Mouse (Mus musculus) heart, embryonic 13.5 days (tissue): ENCODE measurements around the gene Otulin. TPM values are rescaled to one million over a fixed set of nuclear protein-coding genes. Genes with fewer than 3 reads are reported as not detected.

Experiments used
- ATAC-seq: fragments of 200-750 bp; cut with Nextera tagmentation; 2 replicates; pipeline ENCODE4 v1.8.0; 2017; ENCODE audit warnings: moderate TSS enrichment; ENCODE audit not compliant: insufficient number of reproducible peaks, low FRiP score, low TSS enrichment; ENCODE audit errors: extremely low read depth
- H3K27ac ChIP-seq: fragments of 300-500 bp; sonication (generic); replicated peaks from 2 replicates; pipeline ENCODE4 v1.5.1; 2015; ENCODE audit warnings: moderate library complexity, mild to moderate bottlenecking, inconsistent platforms
- H3K27me3 ChIP-seq: fragments of 300-500 bp; sonication (generic); replicated peaks from 2 replicates; pipeline ENCODE4 v1.6.1; 2015; ENCODE audit warnings: mild to moderate bottlenecking, inconsistent platforms
- H3K36me3 ChIP-seq: fragments of 300-500 bp; sonication (generic); 2 replicates; pipeline ENCODE4 v1.6.1; 2015; ENCODE audit warnings: mild to moderate bottlenecking, inconsistent platforms
- H3K4me1 ChIP-seq: fragments of 300-500 bp; sonication (generic); 2 replicates; pipeline ENCODE4 v1.6.1; 2015; ENCODE audit warnings: inconsistent platforms
- H3K4me2 ChIP-seq: fragments of 300-500 bp; sonication (generic); 2 replicates; pipeline ENCODE4 v1.6.1; 2015; ENCODE audit warnings: inconsistent platforms, mild to moderate bottlenecking, moderate library complexity
- H3K4me3 ChIP-seq: fragments of 300-500 bp; sonication (generic); 2 replicates; pipeline ENCODE4 v1.5.1; 2015; ENCODE audit warnings: moderate library complexity, mild to moderate bottlenecking, inconsistent platforms
- H3K9ac ChIP-seq: fragments of 300-500 bp; sonication (generic); 2 replicates; pipeline ENCODE4 v1.6.1; 2015; ENCODE audit warnings: inconsistent platforms, mild to moderate bottlenecking, moderate library complexity
- H3K9me3 ChIP-seq: fragments of 300-500 bp; sonication (generic); 2 replicates; pipeline ENCODE4 v1.6.1; 2016; ENCODE audit warnings: inconsistent platforms
- WGBS: fragments of 180-500 bp; shearing (Covaris S2); methylation state at CpG from one replicate; pipeline ENCODE4 v1.1.7; 2015; ENCODE audit warnings: mixed read lengths; 5-methylcytosine and 5-hydroxymethylcytosine counted together
- polyA plus RNA-seq: library from polyadenylated mRNA; unstranded; fragments of >200 nt; fragmentation: Nextera tagmentation; extraction: Ambion mirVana; gene quantifications from 2 replicates; pipeline ENCODE4 v1.2.1, GENCODE M21; 2015

Gene Otulin
- polyA plus RNA-seq, 1 experiment from 2014 or later = 26.1 TPM

GRCm38 (mm10) chr15:27545203-27545602 is 85.3 kb downstream of the Otulin start:
- no peak overlapping the region for H3K9ac ChIP-seq
- no peak overlapping the region for H3K4me3 ChIP-seq
- H3K36me3 ChIP-seq = no peaks in the 10 kb centered on the region
- 58% methylated on average over 10 of the region's 10 CpGs for WGBS
- H3K4me1 ChIP-seq = peaks cover 56% of the 10 kb centered on the region
- H3K27ac ChIP-seq = no peak overlapping the region
- H3K27me3 ChIP-seq = no peaks in the 10 kb centered on the region
- H3K9me3 ChIP-seq = no peaks in the 10 kb centered on the region
- H3K4me2 ChIP-seq = no peak overlapping the region
- no peak for ATAC-seq

DNA sequence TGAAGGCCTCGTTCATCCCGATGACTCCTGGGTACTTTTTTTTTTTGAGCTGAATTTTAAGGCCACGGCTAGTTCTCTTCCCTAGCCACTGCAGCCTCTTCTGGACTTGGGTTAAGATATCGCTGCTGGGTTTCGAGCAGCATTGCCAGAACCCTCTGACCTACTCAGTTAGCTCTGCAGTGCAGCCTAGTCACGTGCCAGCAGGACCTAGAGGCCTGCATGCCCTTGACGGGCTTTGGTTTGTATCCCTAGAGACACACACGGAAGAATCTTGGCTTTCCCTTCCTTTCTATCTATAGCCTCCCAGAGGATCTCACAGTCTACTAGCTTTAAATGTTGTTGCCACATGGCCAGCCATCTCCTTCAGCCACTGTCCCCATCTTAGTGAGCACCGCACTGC is 90.7 kb downstream of the Otulin start:
- H3K27ac ChIP-seq = peak overlapping the region; percentile 90
- peaks cover 62% of the 10 kb centered on the region for H3K4me1 ChIP-seq

DNA sequence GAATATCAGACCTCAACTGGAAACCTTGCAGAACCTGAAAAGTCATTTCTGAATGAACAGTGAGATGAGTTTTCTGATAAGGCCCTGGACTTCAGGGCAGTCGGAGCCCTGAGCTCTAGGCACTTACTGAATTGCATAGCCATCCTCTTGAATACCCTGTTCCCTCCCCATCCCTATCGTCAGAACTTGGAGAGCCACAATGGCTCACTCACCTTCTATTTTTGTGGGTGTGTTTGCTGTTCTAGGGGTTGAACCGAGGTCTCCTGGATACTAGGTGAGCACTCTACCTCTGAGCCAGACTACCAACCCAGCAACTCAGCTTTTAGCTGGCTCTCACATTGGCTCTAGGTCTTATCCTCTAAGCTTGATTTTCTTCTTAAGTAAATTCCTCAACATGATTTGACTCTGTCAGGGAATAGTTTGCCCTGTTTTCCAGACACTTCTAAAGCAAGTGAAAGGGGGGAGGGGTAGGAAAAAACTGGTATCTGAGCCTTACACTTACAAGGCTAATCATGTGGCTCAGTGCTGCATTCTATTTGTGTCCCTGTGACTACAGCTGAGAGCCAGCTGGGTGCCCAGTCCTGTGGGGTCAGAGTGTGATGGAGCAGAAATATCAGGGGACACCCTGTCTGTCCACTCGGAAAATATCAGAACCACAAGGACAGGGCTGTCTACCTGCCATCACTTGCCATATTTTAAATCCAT is 92.8 kb downstream of the Otulin start:
- H3K36me3 ChIP-seq = no peaks in the 10 kb centered on the region
- peak overlapping the region; percentile 90 for H3K27ac ChIP-seq
- peaks cover 69% of the 10 kb centered on the region for H3K4me1 ChIP-seq
- no peaks in the 10 kb centered on the region for H3K9me3 ChIP-seq
- H3K27me3 ChIP-seq = no peaks in the 10 kb centered on the region
- H3K4me3 ChIP-seq = no peak overlapping the region
- ATAC-seq = no peak
- peak overlapping the region; percentile 46 for H3K4me2 ChIP-seq
- 26% methylated on average over 4 of the region's 4 CpGs for WGBS
- 0 out of 2 replicates have a peak overlapping the region, but pooled peaks have one; percentile 21 for H3K9ac ChIP-seq

More for the DNA sequence above, 90.7 kb downstream of the Otulin start:
- no peak overlapping the region for H3K9ac ChIP-seq
- no peaks in the 10 kb centered on the region for H3K36me3 ChIP-seq
- no peak for ATAC-seq
- no peaks in the 10 kb centered on the region for H3K9me3 ChIP-seq
- H3K4me3 ChIP-seq = no peak overlapping the region
- 61% methylated on average over 9 of the region's 9 CpGs for WGBS
- no peaks in the 10 kb centered on the region for H3K27me3 ChIP-seq
- no peak overlapping the region for H3K4me2 ChIP-seq

GRCm38 (mm10) chr15:27536771-27537170 is 93.7 kb downstream of the Otulin start:
- no peaks in the 10 kb centered on the region for H3K36me3 ChIP-seq
- peaks cover 66% of the 10 kb centered on the region for H3K4me1 ChIP-seq
- H3K27me3 ChIP-seq = no peaks in the 10 kb centered on the region
- whole genome bisulfite sequencing = 35% methylated on average over 5 of the region's 5 CpGs
- ATAC-seq = no peak
- H3K9ac ChIP-seq = 0 out of 2 replicates have a peak overlapping the region, but pooled peaks have one; percentile 24
- no peaks in the 10 kb centered on the region for H3K9me3 ChIP-seq
- H3K27ac ChIP-seq = peak overlapping the region; percentile 90
- no peak overlapping the region for H3K4me2 ChIP-seq
- no peak overlapping the region for H3K4me3 ChIP-seq

DNA sequence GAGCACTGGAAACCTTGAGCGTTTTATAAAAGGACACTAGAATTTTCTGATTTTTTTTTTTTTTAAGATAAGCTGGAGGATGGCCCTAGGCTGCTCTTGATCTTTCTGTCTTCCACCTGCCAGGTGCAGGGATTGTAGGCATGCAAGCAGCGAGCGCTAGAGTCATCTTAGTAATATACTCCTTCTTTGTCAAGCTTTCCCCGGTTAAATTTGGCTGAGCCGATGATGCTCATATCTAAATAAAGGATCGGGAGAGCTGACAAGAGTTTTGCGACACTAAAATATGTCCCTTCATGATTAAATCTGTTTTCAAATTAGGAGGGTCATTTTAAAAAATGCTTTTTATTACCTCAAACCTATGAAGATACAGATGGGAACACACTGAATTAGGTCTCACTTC is 94.3 kb downstream of the Otulin start:
- no peaks in the 10 kb centered on the region for H3K36me3 ChIP-seq
- 0 out of 2 replicates have a peak overlapping the region, but pooled peaks have one; percentile 21 for H3K9ac ChIP-seq
- H3K27me3 ChIP-seq = no peaks in the 10 kb centered on the region
- no peaks in the 10 kb centered on the region for H3K9me3 ChIP-seq
- H3K4me1 ChIP-seq = peaks cover 60% of the 10 kb centered on the region
- H3K4me2 ChIP-seq = no peak overlapping the region
- ATAC-seq = no peak
- peak overlapping the region; percentile 90; the same call in 1 of the 2 replicates for H3K27ac ChIP-seq
- WGBS = 88% methylated on average over 7 of the region's 7 CpGs
- no peak overlapping the region for H3K4me3 ChIP-seq

GRCm38 (mm10) chr15:27535681-27536080 is 94.8 kb downstream of the Otulin start:
- H3K4me1 ChIP-seq = peaks cover 55% of the 10 kb centered on the region
- 89% methylated on average over 4 of the region's 4 CpGs for WGBS
- H3K4me2 ChIP-seq = no peak overlapping the region
- no peaks in the 10 kb centered on the region for H3K9me3 ChIP-seq
- no peak overlapping the region for H3K4me3 ChIP-seq
- no peak overlapping the region for H3K9ac ChIP-seq
- H3K27ac ChIP-seq = no peak overlapping the region
- no peaks in the 10 kb centered on the region for H3K36me3 ChIP-seq
- no peaks in the 10 kb centered on the region for H3K27me3 ChIP-seq
- ATAC-seq = no peak

GRCm38 (mm10) chr15:27533036-27533435 is 97.5 kb downstream of the Otulin start:
- WGBS = 52% methylated on average over 3 of the region's 3 CpGs

GRCm38 (mm10) chr15:27530023-27530422 is 100.5 kb downstream of the Otulin start:
- peaks cover 25% of the 10 kb centered on the region for H3K4me1 ChIP-seq
- no peaks in the 10 kb centered on the region for H3K9me3 ChIP-seq
- 48% methylated on average over 4 of the region's 4 CpGs for WGBS
- no peaks in the 10 kb centered on the region for H3K27me3 ChIP-seq
- H3K9ac ChIP-seq = no peak overlapping the region
- H3K4me3 ChIP-seq = no peak overlapping the region
- no peak for ATAC-seq
- no peaks in the 10 kb centered on the region for H3K36me3 ChIP-seq
- H3K4me2 ChIP-seq = no peak overlapping the region
- no peak overlapping the region for H3K27ac ChIP-seq

More at GRCm38 (mm10) chr15:27533036-27533435, 97.5 kb downstream of the Otulin start:
- no peak overlapping the region for H3K4me3 ChIP-seq
- H3K27ac ChIP-seq = no peak overlapping the region
- no peaks in the 10 kb centered on the region for H3K36me3 ChIP-seq
- H3K9me3 ChIP-seq = no peaks in the 10 kb centered on the region
- no peak for ATAC-seq
- no peak overlapping the region for H3K4me2 ChIP-seq
- no peak overlapping the region for H3K9ac ChIP-seq
- peaks cover 46% of the 10 kb centered on the region for H3K4me1 ChIP-seq
- no peaks in the 10 kb centered on the region for H3K27me3 ChIP-seq

DNA sequence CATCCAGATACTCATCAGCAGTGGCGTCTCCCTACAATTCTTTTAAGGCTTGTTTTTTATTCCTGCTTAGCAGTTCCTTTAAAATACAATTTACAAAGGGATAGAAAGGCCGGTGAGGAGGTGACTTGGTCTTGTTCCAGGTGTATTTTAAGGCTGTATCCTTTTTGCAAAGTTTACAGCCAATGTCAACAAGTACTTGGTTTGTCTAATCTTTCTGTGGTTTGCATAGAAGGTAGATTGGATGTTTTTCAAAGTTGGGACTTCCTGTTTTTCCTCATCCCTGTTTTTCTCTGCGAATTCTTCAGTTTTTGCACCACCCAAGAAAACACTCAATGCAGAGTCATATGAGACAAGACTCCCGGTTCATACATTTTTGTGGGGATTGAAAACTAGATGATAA is 101.6 kb downstream of the Otulin start:
- WGBS = 56% methylated on average over 4 of the region's 4 CpGs
- Histone ChIP-seq H3K27ac (no peak overlapping the region), H3K4me1 (peaks cover 22% of the 10 kb centered on the region), H3K9ac (no peak overlapping the region), H3K27me3 (no peaks in the 10 kb centered on the region), H3K4me3 (no peak overlapping the region), H3K9me3 (no peaks in the 10 kb centered on the region), H3K36me3 (no peaks in the 10 kb centered on the region), H3K4me2 (no peak overlapping the region)
- no peak for ATAC-seq

DNA sequence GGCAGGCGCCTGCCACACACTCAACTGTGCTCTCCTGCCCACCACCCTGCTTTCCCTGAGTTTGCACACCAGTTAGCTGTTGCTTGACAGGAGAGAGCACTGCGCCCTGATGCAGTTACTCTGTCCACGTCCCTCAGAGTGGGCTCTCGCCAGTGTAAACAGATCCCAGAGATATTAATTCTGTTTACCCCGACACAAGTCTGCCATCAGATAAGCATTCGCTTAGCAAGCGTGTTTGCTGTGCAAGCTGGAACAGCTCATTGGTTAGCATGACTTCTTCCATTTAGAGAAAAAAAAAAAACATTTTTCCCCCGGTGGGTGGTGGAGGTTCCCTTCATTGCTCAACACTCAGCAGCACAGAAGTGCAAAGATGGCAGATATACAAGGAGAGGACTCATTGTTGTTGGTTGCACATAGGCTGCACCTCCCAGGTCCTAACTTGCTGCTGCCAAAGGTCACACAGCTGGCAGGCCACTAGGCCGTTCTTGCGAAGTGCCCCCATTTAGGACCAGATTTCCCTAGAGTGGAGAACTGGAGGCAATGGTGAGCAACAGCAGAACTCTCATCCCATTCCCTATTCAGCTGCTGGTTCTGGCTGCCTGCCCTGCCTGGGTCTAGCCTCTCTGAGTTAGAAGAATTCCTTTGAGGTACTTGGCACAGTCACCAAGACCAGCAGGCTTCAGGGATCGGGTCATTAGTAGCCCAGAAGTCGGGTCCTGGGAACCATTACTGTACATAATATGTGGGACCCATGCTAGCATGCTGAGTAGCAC is 105.1 kb downstream of the Otulin start:
- no peak overlapping the region for H3K27ac ChIP-seq
- no peak overlapping the region for H3K4me3 ChIP-seq
- no peak overlapping the region for H3K4me2 ChIP-seq
- WGBS = 71% methylated on average over 12 of the region's 12 CpGs
- no peak overlapping the region; the same call in 1 of the 2 replicates for H3K9ac ChIP-seq
- H3K9me3 ChIP-seq = no peaks in the 10 kb centered on the region
- ATAC-seq = no peak
- peaks cover 23% of the 10 kb centered on the region for H3K4me1 ChIP-seq
- no peaks in the 10 kb centered on the region for H3K27me3 ChIP-seq
- H3K36me3 ChIP-seq = no peaks in the 10 kb centered on the region

GRCm38 (mm10) chr15:27519857-27520256 is 110.6 kb downstream of the Otulin start:
- Histone ChIP-seq H3K27me3 (no peaks in the 10 kb centered on the region), H3K27ac (no peak overlapping the region), H3K4me2 (no peak overlapping the region), H3K9me3 (no peaks in the 10 kb centered on the region), H3K36me3 (peaks cover 3% of the 10 kb centered on the region; the same call in 1 of the 2 replicates), H3K9ac (no peak overlapping the region), H3K4me1 (peaks cover 30% of the 10 kb centered on the region), H3K4me3 (no peak overlapping the region)
- ATAC-seq = no peak
- 89% methylated on average over 7 of the region's 7 CpGs for WGBS
